Mouse (Mus musculus) olfactory bulb, adult 2 months (tissue): ENCODE measurements around the gene Tapbp.
"Not testable (repeated sequence)": the region's sequence is repeated elsewhere in the genome, so short reads cannot be mapped to it uniquely, and the experiment has no call there.

Experiments used
- CTCF ChIP-seq: fragments of 200-500 bp; IDR thresholded peaks from 2 replicates; pipeline ENCODE4 v1.5.1; 2012; ENCODE audit warnings: low read depth, mild to moderate bottlenecking, low read length, moderate library complexity; ENCODE audit not compliant: insufficient read depth
- POLR2A ChIP-seq: fragments of 200-500 bp; IDR thresholded peaks from 2 replicates; pipeline ENCODE4 v1.6.1; 2012; ENCODE audit warnings: mild to moderate bottlenecking, low read depth, low read length, moderate library complexity; ENCODE audit not compliant: insufficient read depth

DNA sequence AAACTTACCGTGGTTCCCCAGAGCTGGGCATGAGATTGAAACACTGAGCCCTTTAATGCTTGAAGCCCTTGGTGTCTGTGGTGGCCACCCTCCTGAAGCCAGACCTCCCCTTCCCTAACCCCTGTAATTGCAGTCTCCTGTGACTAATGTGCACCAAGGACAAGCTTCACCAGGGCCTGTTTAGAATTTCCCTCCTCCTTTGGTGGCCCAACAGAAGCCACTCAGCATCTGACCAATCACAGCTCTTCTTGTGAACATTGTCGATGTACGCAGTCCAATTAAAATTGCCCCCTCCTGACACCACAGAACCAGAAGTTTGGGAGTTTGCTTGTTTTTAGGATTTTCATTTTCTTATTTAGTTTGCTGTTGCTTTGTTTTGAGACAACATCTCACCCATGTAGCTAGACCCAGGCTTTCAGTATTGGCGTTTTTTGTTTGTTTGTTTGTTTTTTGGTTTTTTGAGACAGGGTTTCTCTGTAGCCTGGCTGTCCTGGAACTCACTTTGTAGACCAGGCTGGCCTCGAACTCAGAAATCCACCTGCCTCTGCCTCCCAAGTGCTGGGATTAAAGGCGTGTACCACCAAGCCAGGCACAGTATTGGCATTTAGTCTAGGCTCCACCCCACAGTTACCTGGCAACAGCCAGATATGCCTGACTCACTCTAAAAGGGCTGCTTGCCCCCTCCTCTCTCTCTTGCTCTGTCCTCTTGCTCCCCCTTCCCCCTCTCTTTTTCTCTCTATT lies 11.6 kb upstream of the Tapbp start:
- not testable (repeated sequence) for TF ChIP-seq POLR2A, CTCF
